Mouse (Mus musculus) forebrain, embryonic 11.5 days (tissue): ENCODE measurements around the gene Arel1. TPM values are rescaled to one million over a fixed set of nuclear protein-coding genes. Genes with fewer than 3 reads are reported as not detected.

Source experiments
- ATAC-seq: fragments of 200-750 bp; cut with Nextera tagmentation; replicated peaks from 2 replicates; pipeline ENCODE4 v1.8.0; 2017; ENCODE audit warnings: moderate TSS enrichment; ENCODE audit not compliant: low FRiP score
- DNase-seq: peaks from one replicate; pipeline ENCODE4 v3.0.0-alpha.2; 2017; ENCODE audit warnings: low spot score
- H3K27ac ChIP-seq: fragments of 300-500 bp; sonication (generic); 2 replicates; pipeline ENCODE4 v1.5.1; 2014; ENCODE audit warnings: low read depth, low read length
- H3K27me3 ChIP-seq: fragments of 300-500 bp; sonication (generic); 2 replicates; pipeline ENCODE4 v1.6.1; 2014; ENCODE audit warnings: mild to moderate bottlenecking, low read length, mixed read lengths; ENCODE audit not compliant: control insufficient read depth, insufficient read depth
- H3K36me3 ChIP-seq: fragments of 300-500 bp; sonication (generic); 2 replicates; pipeline ENCODE4 v1.6.1; 2014; ENCODE audit warnings: mild to moderate bottlenecking, low read length, moderate library complexity, mixed read lengths; ENCODE audit not compliant: control insufficient read depth, insufficient read depth
- H3K4me1 ChIP-seq: fragments of 300-500 bp; sonication (generic); replicated peaks from 2 replicates; pipeline ENCODE4 v1.6.1; 2014; ENCODE audit warnings: low read length, mixed read lengths; ENCODE audit not compliant: control insufficient read depth, insufficient read depth
- H3K4me2 ChIP-seq: fragments of 300-500 bp; sonication (generic); 2 replicates; pipeline ENCODE4 v1.6.1; 2014; ENCODE audit warnings: low read depth, mild to moderate bottlenecking, low read length, moderate library complexity, mixed read lengths; ENCODE audit not compliant: severe bottlenecking
- H3K4me3 ChIP-seq: fragments of 300-500 bp; sonication (generic); 2 replicates; pipeline ENCODE4 v1.5.1; 2014; ENCODE audit warnings: low read depth, low read length
- H3K9ac ChIP-seq: fragments of 300-500 bp; sonication (generic); 2 replicates; pipeline ENCODE4 v1.6.1; 2014; ENCODE audit warnings: low read length
- H3K9me3 ChIP-seq: fragments of 300-500 bp; sonication (generic); 2 replicates; pipeline ENCODE4 v1.6.1; 2016; ENCODE audit warnings: low read length, mixed read lengths; ENCODE audit not compliant: control insufficient read depth
- WGBS: fragments of 180-500 bp; shearing (Covaris S2); extraction: QIAGEN DNeasy Blood & Tissue Kit; methylation state at CpG from one replicate; pipeline ENCODE4 v1.1.7; 2014; 5-methylcytosine and 5-hydroxymethylcytosine counted together
- polyA plus RNA-seq: library from polyadenylated mRNA; unstranded; fragments of >200 nt; fragmentation: Nextera tagmentation; extraction: Ambion mirVana; gene quantifications from 2 replicates; pipeline ENCODE4 v1.2.1, GENCODE M21; 2014

Gene Arel1
- polyA plus RNA-seq, 1 experiment from 2014 or later, result 29.3 TPM

DNA sequence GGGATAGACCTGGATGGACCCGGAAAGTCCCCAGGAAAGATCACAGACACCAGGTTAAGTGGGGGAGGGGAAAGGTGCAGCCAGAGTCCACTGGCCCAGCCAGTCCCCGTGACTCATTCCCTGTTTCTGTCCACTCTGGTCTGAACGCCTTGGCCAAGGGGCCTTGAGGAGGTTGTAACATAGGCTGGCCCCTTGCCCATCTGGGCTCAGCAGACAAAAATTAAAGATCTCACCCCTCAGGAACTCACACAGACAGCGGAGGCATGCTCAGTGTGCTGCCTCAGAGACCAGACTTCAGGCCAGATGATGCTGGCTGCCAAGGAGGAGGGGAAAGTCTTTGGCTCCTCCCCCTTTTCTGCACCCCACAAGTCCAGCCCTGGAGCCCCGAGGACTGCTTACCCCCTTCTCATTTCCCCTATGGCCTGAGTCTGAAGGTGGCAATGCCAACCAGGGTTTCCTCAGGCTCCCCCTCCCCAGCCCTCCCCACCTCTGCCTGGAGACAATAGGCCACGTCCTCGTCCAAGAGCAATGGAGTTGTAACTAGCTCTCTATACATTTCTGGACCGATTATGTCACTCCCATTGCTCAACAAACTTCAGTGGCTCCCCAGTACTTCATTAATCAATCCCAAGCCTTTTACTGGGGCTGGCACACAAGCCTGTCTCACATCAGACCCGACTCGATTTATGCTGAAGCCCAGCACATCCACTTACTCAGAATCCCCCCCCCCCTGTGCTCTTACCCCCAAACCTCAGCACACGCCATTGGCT lies 85.4 kb downstream of the Arel1 start:
- no peak overlapping the region for H3K27ac ChIP-seq
- DNase-seq, result no peak
- ATAC-seq, result no peak
- WGBS, result 75% methylated on average over 11 of the region's 11 CpGs
- no peaks in the 10 kb centered on the region for H3K9me3 ChIP-seq
- no peaks in the 10 kb centered on the region for H3K36me3 ChIP-seq
- no peak overlapping the region for H3K4me3 ChIP-seq
- H3K4me2 ChIP-seq, result no peak overlapping the region
- H3K27me3 ChIP-seq, result no peaks in the 10 kb centered on the region
- no peak overlapping the region for H3K9ac ChIP-seq
- no peaks in the 10 kb centered on the region for H3K4me1 ChIP-seq

DNA sequence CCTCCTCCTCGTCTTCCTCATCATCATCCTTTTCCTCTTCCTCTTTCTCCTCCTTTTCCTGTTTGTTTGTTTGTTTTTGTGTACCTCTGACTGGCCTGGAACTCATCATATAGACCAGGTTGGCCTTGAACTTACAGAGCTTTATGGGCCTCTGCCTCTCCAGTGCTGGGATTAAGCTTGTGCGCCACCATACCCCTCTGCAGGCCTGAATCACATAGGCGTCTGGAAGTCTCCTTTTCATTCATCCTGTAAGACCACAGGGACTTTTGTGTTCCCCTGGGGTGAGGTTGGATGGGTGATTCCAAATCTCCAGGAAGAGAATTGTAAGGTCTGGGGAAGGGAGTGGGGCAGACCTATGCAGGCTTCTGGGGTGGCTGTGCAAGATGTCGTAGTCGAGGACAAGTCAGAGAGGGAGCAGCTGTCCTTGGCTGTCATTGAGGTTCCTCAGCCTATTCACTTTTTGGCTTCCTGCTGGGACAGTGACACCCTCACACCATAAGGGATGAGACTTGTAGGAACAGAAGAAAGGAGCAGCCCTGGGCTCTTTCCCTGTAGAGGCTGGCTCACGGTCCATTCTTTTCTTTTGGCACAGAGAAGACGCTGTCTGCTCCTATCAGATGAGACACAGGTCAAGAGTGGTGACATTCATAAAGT lies 86.2 kb downstream of the Arel1 start:
- H3K36me3 ChIP-seq, result no peaks in the 10 kb centered on the region
- H3K27me3 ChIP-seq, result no peaks in the 10 kb centered on the region
- DNase-seq, result no peak
- H3K4me3 ChIP-seq, result no peak overlapping the region
- H3K4me2 ChIP-seq, result no peak overlapping the region
- H3K9ac ChIP-seq, result no peak overlapping the region
- no peaks in the 10 kb centered on the region for H3K4me1 ChIP-seq
- 86% methylated on average over 7 of the region's 7 CpGs for WGBS
- no peak for ATAC-seq
- no peak overlapping the region for H3K27ac ChIP-seq
- no peaks in the 10 kb centered on the region for H3K9me3 ChIP-seq

DNA sequence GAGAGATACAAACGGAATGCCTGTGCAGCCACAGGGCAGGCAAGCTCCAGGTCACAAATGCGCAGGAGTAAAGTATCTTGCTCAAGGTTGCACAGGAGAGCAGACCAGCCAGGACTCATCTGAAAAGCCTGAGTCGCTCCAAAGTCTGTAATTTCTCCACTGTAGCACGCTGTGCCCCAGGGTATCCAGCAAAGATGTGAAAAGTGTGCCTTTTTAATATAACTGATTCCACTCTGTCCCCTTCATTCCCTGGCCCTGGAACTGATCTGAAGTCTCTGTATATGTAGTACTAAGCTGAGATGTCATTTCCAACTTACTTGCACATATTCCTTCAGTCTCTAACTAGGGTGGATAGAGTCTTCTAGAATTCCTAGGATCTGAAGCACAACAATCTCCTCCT lies 87.9 kb downstream of the Arel1 start:
- H3K27ac ChIP-seq, result no peak overlapping the region
- DNase-seq (no peak), ATAC-seq (no peak)
- no peaks in the 10 kb centered on the region for H3K27me3 ChIP-seq
- no peak overlapping the region for H3K4me3 ChIP-seq
- H3K9me3 ChIP-seq, result no peaks in the 10 kb centered on the region
- 79% methylated on average over 4 of the region's 4 CpGs for WGBS
- no peaks in the 10 kb centered on the region for H3K36me3 ChIP-seq
- no peaks in the 10 kb centered on the region for H3K4me1 ChIP-seq
- no peak overlapping the region for H3K9ac ChIP-seq
- H3K4me2 ChIP-seq, result no peak overlapping the region

DNA sequence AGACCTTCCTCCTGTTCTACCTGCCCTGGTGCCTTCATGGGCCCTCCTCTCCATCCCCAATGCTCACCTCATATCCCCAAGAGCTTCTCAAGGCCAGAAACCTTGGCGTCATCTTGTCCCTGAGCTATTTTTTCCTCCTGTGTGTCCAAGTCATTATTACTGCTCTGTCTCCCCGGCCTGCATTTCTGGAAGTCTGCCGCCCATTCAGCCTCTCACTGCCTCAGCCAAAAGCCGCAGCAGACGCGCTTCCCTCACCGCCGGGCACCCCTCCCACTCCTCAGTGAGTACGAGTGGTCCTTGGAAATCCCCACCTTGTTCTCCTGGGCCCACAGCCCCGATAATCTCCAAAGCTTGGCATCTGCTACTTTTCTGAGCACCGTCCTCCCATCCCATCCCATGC lies 90.6 kb downstream of the Arel1 start:
- H3K9me3 ChIP-seq, result no peaks in the 10 kb centered on the region
- no peak for ATAC-seq
- no peak overlapping the region for H3K4me3 ChIP-seq
- WGBS, result 62% methylated on average over 11 of the region's 11 CpGs
- peaks cover 26% of the 10 kb centered on the region for H3K27me3 ChIP-seq
- H3K4me1 ChIP-seq, result peaks cover 7% of the 10 kb centered on the region; the same call in 1 of the 2 replicates
- no peak overlapping the region for H3K9ac ChIP-seq
- H3K4me2 ChIP-seq, result no peak overlapping the region
- no peaks in the 10 kb centered on the region for H3K36me3 ChIP-seq
- DNase-seq, result no peak
- no peak overlapping the region for H3K27ac ChIP-seq

DNA sequence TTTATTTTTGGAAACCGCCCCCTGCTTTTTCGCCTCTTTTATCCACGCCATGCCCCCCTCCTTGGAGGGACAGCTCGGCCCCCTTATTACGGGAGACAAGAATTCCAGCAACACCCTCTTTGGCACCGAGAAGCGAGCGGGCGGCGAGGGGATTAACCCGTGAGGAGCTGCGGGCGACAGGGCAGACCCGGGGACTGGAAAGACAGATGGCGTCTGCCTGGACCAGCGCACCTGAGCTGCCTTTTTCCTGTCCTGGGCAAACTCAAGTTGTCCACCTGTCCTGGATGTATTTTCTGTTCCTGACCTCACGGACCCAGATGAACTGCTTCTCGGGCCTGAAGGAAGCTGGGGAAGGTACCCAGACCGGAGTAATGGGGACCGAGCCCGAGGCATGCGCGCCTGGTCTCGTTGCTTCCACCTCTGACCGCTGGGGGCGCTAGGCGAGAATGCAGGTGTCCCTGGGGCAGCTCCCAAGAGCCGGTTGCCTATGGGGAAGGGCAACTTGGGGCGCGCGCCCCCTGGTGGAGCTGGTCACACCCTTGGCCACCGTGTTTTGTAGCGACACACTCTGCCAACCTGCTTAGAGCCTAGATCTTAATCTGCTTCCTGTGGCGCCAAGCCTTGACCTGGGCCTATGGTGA lies 94.1 kb downstream of the Arel1 start, which contains the start of gene Ltbp2:
Gene Ltbp2 (minus strand): TSS at position 52 of the 641 bp plus-strand sequence.
- Histone ChIP-seq H3K27me3 (peaks cover 40% of the 10 kb centered on the region), H3K9me3 (no peaks in the 10 kb centered on the region), H3K4me3 (peak within 1 kb of the TSS; percentile 21), H3K36me3 (no peaks in the 10 kb centered on the region), H3K27ac (no peak within 1 kb of the TSS), H3K4me1 (peaks cover 7% of the 10 kb centered on the region; the same call in 1 of the 2 replicates), H3K4me2 (peak within 1 kb of the TSS; percentile 42; the same call in 1 of the 2 replicates), H3K9ac (no peak within 1 kb of the TSS)
- ATAC-seq (0 out of 2 replicates have a peak, but pooled peaks have one; percentile 18), DNase-seq (peak; percentile 89)
- 2% methylated on average over 34 of the region's 34 CpGs for WGBS

DNA sequence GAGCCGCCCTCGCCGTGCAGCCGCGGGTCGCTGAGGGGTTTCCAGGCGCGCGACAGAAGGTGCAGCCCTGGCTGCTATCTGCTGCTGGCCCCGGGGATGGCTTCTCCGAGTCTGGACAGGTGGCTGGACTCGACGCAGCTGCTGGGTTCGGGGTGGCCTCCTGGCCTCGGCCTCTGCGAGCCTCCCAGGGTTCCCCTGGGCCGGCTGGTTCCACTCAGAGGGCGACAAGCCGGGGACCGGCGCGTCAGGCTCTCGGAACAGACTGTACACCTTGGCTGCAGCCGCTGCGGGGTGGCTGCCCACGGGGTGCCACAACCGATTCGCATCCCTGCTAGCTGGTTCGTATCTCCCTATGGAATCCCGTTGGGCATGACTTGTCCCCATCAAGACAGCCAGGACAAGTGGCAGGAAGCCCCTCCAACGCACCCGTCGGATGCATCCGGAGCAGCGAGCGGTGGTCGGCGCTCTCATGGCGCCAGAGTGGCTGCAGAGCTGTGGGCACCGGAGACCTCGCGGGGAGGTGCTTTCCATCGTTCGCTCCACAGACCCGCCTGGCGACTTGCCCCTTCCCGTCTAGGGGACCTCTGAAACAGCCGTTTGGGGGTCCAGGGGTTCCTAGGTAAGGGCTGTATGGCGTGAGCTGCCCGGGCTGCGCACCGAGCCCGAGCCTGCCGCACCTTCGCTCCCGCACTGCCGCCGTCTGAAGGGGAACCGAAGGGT lies 94.8 kb downstream of the Arel1 start:
- Histone ChIP-seq H3K27me3 (peaks cover 40% of the 10 kb centered on the region), H3K27ac (no peak overlapping the region), H3K4me3 (peak overlapping the region; percentile 21), H3K4me2 (peak overlapping the region; percentile 42; the same call in 1 of the 2 replicates), H3K9ac (no peak overlapping the region), H3K9me3 (no peaks in the 10 kb centered on the region), H3K36me3 (no peaks in the 10 kb centered on the region), H3K4me1 (peaks cover 7% of the 10 kb centered on the region; the same call in 1 of the 2 replicates)
- no peak for ATAC-seq
- whole genome bisulfite sequencing, result 1% methylated on average over 59 of the region's 59 CpGs
- peak; percentile 57 for DNase-seq

DNA sequence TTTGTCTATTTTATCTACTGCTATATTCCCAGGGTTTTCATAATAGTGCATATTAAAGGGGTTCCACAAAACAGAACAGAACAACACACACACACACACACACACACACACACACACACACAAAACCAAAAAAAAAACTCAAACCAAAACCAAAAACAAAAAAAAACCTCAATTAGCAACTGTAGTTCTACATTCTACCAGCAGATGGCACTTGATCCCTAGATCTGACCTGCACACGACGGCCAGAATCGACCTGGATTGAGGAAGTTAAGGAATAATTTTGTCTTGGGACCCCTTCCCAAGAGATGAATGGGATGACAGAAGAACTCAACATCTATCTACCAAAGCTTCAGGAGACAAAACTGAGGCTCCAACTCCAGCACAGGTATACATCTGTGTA lies 97.3 kb downstream of the Arel1 start:
- ATAC-seq (no peak), DNase-seq (no peak)
- Histone ChIP-seq H3K36me3 (no peaks in the 10 kb centered on the region), H3K9ac (no peak overlapping the region), H3K4me3 (no peak overlapping the region), H3K27ac (no peak overlapping the region), H3K9me3 (no peaks in the 10 kb centered on the region), H3K4me1 (peaks cover 7% of the 10 kb centered on the region; the same call in 1 of the 2 replicates), H3K4me2 (no peak overlapping the region), H3K27me3 (peaks cover 40% of the 10 kb centered on the region)
- 0% methylated on average over 3 of the region's 3 CpGs for WGBS

DNA sequence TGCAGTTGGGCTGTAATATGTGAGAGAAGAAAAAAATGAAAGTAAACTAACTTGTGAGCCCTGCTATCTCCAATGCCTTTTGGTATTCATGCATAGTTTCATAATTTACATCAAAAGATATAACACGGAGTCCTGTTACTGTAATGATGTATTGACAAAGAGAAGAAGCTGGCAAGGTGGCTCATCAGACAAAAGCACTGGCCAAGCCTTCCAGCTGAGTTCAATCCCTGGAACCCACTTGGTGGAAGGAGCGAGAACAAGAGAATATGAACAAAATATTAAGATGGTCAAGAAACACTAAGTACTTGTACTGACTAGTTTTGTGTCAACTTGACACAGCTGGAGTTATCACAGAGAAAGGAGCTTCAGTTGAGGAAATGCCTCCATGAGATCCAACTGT lies 98.4 kb downstream of the Arel1 start:
- 71% methylated on average over 2 of the region's 2 CpGs for WGBS
- no peak overlapping the region for H3K27ac ChIP-seq
- no peak for ATAC-seq
- peaks cover 7% of the 10 kb centered on the region; the same call in 1 of the 2 replicates for H3K4me1 ChIP-seq
- no peak overlapping the region for H3K4me2 ChIP-seq
- no peak overlapping the region for H3K4me3 ChIP-seq
- H3K27me3 ChIP-seq, result peaks cover 37% of the 10 kb centered on the region
- no peak overlapping the region for H3K9ac ChIP-seq
- no peak for DNase-seq
- no peaks in the 10 kb centered on the region for H3K9me3 ChIP-seq
- no peaks in the 10 kb centered on the region for H3K36me3 ChIP-seq
